Mouse (Mus musculus) heart, postnatal 25 days (tissue): ENCODE measurements around the gene B4galt1. TPM values are rescaled to one million over a fixed set of nuclear protein-coding genes. Genes with fewer than 3 reads are reported as not detected.
A peak's percentile ranks its signal among the peaks of the same experiment; 100 is the strongest.

Source experiments
- DNase-seq: peaks from one replicate; pipeline ENCODE4 v3.0.0; 2022; ENCODE audit warnings: low spot score
- intact Hi-C: fragments of 180-260 bp; cut with DNase I; formaldehyde crosslinking; loops from one replicate; pipeline ENCODE4 v1.15.1; 2025
- total RNA-seq, 2 experiments: library from RNA; stranded (reverse); gene quantifications; 2 replicates each; pipeline ENCODE4 v1.2.3; 2021

The B4galt1 gene
- total RNA-seq, 2 experiments from 2014 or later, result 58.2 to 70.4 TPM

DNA sequence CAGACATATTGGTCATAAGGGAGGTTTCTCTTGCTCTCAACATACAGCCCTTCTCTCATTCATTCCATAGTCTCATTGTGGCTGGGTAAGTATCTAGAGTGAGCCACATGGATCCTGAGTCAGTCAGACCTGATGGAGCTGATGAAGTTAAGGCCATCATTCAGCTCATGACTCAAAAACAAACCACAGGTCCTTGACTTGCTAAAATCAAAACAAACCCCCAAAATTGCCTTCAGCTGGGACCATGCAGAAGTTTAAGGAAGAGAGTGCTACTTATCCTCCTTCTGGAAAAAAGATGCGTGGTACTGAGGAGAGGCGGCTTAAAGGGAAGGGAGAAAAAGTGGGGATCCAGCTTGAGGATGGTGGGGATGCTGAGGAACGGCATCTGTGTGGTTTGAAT lies 58.0 kb downstream of the B4galt1 start:
- intact Hi-C loops, result loop anchor here (5.0 kb wide), 1 partner anchor 42 kb away; no protein-coding TSS in a partner anchor
- DNase-seq, result no peak

DNA sequence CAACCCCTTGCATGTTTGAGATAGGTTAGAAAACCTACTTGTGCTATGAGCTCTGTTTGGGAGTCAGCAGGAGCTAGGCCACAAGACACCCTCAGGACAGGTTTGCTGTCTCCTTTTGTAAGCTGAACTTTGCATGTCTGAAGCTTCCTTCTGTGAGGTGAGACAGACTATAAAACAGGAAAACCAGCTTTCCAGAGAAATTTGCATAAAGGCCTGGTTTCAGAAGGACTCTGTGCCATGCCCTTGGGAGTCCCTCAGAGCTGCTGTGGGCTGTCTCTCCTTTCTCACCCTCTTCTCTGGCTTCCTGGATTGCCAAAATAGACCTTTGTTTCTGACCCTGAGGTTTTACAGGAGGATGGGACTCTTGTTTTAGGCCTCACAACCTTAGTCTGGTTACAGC lies 59.5 kb downstream of the B4galt1 start:
- DNase-seq, result no peak
- intact Hi-C loops, result no loop called here

DNA sequence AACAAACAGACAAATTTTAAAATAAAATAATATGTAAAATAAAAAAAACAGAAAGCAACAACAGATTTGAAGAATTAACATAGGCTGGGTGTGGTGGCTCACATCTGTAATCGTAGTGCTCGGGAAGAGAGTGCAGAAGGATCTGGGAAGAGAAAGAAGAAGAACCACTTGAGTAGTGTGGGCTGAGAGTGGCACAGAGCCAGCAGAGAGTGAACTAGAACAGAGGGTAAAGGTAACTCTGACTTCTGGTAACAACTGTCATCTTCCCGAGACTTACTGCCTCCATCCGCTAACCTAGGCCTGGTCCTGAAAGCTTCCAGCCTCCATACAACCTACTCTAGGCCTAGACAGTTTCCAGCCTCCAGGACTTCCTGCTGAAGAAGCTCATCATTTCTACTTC lies 62.6 kb downstream of the B4galt1 start:
- no peak for DNase-seq
- intact Hi-C loops, result no loop called here

DNA sequence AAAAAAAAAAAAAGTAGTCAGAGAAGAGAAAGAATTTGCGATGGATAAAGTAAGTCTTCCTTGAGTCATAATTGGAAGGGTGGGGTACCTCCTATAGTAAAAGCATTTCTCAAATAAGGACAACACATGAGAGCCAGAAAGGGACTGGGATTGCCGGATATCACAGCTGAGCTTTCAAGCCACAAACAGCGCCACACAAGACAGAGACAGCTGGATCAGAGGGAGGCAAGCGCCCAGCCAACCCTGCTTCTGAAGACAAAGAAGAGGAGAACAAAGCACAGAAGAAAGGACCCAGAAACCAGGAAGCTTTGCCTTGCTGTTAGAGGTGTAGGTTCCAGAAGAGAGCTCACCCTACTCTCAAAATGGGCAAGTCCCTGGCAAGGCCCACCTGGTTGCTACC lies 67.2 kb downstream of the B4galt1 start:
- intact Hi-C loops, result no loop called here
- DNase-seq, result no peak

DNA sequence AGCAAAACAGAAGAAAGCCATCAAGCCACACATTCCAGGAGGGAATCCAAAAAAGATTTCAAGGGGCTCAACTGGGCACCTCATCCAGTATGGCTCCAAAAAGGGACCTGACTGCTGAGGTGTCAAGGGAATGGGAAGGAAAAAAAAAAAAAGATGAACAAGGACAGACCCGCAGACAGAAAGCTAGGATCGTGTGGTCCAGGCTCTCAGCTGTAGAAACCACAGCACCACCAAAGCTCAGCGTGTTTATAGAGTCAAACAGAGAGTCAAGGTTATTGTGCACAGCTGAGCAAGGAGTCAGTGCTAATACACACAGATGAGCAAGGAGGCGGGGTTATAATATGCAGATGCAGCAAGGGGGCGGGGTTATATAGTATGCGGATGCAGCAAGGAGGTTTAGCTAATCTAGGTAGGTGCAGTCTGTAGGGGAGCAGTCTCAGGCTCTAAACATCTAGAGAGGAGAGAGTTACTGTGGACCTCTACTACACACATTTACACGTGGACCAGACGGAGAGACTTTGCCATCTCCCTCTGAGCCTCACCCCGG lies 68.1 kb downstream of the B4galt1 start:
- no peak for DNase-seq
- intact Hi-C loops, result no loop called here

DNA sequence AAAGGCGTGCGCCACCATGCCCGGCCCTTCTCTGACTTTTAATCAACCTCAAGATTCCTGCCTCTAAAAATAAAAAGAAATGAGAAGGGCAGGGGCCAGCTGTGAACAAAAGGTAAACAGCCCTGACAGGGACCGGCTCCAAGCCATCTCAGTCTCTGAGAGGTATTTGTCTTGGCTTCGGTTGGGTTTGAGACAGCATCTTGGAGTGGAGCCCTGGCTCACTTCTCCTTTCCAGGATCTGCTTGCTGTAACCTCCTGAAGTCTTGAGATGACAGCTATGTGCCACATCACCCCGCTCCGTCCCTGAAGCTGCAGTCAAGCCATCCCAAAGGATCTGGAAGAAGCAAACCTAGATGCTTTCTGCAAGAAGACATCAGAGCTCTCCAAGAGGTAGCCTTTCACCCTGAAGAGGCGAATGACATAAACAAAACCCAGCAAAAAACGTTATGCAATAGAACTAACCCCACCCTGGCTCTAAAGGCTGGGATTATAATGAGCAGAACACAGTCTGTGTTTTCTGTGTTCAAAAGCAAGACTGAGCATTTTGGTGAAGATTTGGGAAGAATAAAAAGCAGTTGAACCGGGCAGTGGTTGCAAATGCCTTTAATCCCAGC lies 69.1 kb downstream of the B4galt1 start:
- DNase-seq, result peak; percentile 74
- intact Hi-C loops, result no loop called here

DNA sequence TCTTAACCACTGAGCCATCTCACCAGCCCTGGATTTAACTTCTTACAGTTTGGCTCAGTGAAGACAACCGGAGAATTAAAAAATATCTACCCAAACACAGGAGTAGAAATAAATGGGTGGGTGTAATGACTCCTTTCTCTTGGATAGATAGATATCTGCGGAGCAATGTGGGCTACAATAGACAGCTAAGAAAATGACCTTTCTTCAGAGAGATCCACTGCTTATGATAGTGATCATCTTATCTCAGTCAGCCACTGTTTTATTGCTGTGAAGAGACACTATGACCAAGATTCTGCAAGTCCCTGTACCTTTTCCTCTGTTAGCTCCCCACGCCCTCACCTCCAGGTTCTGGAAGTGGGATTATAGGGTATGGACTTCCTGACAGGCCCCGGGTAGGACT lies 70.8 kb downstream of the B4galt1 start:
- intact Hi-C loops, result no loop called here
- no peak for DNase-seq

DNA sequence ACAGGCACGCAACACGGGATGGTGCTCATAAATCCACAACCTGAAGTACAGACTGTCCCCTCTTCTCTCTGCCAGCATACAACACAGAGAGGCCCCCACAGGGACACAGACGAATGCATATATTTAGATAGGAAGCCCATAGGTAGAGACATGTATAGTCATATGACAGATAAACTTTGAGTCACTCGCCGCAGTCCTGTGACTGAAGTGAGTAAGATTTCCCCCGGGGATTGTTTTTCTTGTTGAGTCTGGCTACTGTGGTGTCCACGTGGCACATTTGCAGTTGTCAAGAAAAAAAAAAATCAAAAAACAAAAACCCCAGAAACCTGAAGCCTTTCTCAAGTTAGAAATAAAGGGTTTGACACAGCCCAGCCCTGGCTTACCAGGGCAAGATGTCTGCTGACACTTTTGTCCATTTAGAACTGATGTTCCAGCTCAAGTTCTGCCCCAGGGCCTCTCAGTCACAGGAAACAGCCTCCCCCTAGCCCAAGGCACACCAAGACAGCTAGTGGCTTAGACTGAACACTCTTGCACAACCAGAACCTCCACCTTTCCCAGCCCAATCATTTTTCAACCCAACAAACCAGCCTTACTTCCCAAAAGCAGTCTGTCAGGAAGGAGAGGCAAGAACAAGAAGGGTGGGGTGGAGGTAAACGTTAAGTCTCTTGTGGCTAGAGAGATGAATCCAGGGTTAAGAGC lies 71.9 kb downstream of the B4galt1 start:
- intact Hi-C loops, result loop anchor here (2.0 kb wide), 1 partner anchor 71 kb away; no protein-coding TSS in a partner anchor
- no peak for DNase-seq

DNA sequence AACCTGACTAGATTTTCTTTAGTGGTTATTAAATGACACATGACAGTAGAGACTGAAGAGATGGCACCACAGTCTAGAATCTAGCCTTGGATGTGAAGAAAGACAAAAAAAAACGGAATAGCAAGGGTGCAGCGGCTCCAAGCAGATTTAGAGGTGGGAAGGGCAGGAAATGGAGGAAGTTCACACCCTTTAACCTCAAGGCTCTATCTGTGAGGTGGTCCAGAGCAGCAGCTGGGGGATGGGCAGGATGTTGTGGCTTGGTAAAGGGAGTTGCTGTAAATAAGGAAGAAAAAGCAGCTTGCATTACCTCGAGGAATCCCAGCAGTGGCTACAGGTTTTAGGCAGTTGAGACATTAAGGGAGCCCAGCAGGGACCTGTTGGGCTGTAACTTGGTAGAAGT lies 72.7 kb downstream of the B4galt1 start:
- DNase-seq, result no peak
- intact Hi-C loops, result loop anchor here (2.0 kb wide), 1 partner anchor 72 kb away; no protein-coding TSS in a partner anchor

DNA sequence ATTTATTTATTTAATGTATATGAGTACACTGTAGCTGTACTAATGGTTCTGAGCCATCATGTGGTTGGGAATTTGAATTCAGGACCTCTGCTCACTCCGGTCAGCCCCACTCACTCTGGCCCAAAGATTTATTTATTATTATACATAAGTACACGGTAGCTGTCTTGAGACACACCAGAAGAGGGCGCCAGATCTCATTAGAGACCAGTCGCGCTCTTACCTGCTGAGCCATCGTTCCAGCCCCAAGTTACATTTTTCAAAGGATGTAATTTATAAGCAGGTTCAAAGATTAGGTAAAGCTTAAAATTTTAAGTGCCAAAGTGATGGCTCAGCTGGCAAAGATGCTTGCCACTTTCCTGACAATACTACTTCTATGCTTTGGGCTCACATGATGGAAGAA lies 75.1 kb downstream of the B4galt1 start:
- intact Hi-C loops, result loop anchor here (1.0 kb wide), 1 partner anchor 128 kb away; no protein-coding TSS in a partner anchor
- no peak for DNase-seq

DNA sequence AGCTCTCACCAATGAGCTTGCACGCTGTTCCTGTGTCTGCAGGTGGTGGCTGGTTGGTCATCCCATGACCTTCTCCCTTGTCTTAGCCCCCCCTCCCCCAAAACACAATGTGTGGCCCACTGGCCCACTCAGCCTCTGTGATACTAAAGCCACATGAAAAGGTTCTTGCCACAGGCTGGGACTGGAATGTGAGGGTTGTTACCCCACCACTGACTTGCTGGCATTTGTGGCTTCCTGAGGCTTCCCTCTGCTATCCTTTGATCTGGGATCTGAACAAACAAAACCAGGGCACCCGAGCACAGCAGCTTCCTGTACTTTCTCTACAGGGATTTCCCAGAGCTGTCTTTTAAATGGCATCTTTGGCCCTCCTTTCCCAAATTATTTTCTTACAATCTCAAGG lies 76.7 kb downstream of the B4galt1 start:
- intact Hi-C loops, result no loop called here
- no peak for DNase-seq

DNA sequence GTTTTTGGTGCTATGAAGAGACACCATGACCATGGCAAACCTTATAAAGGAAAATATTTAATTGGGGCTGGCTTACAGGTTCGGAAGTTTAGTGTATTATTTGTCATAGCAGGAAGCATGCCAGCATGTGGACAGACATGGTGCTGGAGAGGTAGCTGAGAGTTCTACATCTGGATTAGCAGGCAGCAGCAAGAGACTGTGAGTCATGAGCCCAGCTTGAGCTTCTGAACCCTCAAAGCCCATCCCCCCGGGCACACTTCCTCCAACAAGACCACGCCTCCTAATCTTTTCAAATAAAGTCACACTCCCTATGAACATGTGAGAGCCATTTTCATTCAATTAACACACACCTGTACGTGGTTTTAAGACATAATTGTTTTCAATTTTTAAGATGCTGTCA lies 77.4 kb downstream of the B4galt1 start:
- intact Hi-C loops, result no loop called here
- no peak for DNase-seq

DNA sequence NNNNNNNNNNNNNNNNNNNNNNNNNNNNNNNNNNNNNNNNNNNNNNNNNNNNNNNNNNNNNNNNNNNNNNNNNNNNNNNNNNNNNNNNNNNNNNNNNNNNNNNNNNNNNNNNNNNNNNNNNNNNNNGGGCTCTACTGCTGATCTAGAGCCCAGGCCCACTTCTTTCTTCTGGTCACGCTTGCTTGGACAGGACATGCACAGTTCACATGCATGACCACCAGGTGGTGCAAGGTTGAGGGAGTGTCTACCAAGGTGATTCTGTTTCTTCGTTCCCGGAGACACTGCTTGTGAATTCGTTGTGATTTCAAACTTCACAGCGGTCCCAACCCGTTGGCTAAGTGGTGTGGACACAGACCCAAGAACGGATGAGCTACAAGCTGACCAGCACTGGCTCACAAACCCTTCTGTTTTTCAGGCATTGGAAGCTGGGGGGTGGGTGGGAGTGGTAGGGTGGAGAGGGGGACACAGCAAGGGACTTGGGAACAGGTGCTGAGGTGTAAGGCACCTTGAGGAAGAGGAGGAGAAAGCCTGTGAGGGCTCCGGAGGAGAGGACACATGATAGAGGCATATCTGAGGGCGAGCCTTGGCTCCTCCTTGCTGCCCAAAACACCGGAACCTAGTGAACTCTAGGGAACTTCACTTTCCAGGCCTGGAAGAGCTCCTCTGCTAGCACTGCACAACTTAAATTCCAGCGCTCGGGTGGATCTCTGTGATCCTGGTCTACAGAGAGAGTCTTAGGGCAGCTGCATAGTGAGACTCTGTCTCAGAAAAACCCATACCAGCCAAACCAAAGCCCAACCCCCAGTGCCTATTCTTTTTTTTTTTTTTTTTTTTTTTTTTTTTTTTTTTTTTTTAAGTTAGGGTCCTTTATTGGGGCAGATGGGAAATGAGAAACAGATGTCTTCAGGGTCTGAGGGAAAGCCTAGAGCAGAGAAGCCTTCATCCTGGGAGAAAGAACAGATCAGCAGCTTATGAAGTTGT lies 79.2 kb downstream of the B4galt1 start:
- peak; percentile 44 for DNase-seq
- intact Hi-C loops, result loop anchor here (1.0 to 2.0 kb wide), 2 partner anchors 132 to 174 kb away; partner anchors contain the start of genes Bag1 and Chmp5

DNA sequence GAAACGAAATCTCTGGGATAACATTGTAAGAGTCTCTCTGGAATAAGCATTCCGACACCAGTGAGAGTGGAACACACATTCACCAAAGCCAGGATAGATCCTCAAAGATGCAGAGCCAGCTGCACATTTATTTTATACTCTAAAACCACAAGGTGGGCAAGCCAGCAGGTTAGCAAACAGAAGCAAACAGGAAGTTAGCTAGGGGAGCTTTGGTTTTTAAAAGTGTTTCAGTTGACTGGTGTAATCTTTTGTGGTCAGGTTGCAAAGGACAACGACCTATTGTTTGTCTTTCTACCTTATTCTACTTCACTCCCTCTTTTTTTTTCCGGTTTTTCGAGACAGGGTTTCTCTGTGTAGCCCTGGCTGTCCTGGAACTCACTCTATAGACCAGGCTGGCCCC lies 93.9 kb downstream of the B4galt1 start:
- no peak for DNase-seq
- intact Hi-C loops, result no loop called here

DNA sequence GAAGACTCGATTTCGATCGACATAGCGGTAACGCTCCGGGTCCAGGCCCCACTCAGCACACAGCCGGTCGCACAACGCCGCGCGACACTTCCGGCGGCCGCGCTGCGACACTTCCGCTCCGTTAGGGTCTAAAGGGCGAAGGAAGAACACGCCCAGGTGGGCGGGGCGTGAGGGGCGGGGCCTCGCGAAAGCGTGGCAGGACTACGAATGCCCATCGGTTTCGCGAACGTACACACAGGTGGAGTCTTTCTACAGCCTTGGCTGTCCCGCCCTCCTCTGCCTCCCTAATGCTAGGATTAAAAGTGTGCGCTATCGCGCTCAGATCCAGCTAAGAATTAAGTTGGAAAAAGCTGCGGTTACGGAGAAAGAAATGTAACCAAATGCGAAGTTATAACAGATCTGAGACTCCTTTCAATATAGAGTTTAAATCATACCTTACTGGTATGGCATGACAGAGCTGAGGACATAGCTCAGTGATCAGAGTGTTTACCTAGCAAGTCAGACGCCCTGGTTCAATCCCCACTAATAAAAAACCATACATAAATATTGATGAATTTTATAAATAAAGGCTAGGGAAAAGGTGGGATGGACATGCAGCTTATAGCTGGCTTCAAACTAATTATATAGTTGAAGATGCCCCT lies 95.9 kb downstream of the B4galt1 start, which contains the start of gene Smu1:
Gene Smu1, minus strand, starts transcription at position 144 of the 641 bp plus-strand sequence.
- intact Hi-C loops, result loop anchor here (2.0 kb wide), 1 partner anchor 31 kb away; no protein-coding TSS in a partner anchor
- peak; percentile 90 for DNase-seq

DNA sequence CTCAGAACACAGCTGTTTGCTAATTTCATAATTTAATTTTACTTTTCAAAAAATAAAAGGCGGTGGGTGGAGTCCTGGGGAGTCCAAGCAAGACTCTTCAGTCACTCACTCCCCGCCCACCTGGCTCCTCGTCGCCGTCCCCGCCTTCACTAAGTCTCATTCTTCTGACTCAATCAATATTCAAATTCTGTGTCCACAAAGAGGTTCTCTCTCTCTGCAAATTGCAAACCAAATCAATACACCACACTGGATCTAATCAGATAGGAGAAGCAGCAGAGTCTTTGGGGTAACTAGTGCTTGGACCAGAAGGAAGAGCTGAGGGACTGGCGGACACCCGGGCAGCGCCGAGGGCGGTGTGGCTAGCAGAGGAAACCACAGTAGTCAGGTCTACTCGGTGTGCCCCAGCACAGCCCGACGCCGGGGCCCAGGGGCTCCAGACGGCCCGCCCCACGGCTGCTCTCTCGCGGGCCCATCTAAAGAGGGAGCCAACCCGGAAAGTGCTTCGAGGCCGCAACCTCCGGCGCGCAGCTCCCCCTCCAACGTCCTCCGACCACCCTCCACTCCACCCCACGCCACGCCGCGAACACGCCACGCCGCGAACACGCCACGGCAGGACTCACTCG lies 96.5 kb downstream of the B4galt1 start:
- no peak for DNase-seq
- intact Hi-C loops, result loop anchor here (2.0 kb wide), 1 partner anchor 30 kb away; no protein-coding TSS in a partner anchor
